Mouse (Mus musculus): ENCODE measurements at regions not wholly inside any gene's neighbourhood (a gene's known extent, or its start where the extent isn't known, plus 50 kb on each side); places are given as distances from the start of the nearest gene placed in this dataset.

GRCm38 (mm10) chr16:78237641-78238051, 63.6 kb upstream of the Cxadr start:
- Histone ChIP-seq H3K27me3 (ENCODE audit: control insufficient read depth in 1 of 2, insufficient read depth in 2 of 2, low read length in 2 of 2) (no peaks in the 10 kb centered on the region), H3K27ac (ENCODE audit: control insufficient read depth, low read depth, low read length) (no peak overlapping the region), H3K4me3 (ENCODE audit: control insufficient read depth in 1 of 2, insufficient read depth in 1 of 2, low read depth in 2 of 2, low read length in 2 of 2) (no peak overlapping the region), H3K36me3 (ENCODE audit: control insufficient read depth in 1 of 2, insufficient read depth in 2 of 2, low read length in 2 of 2) (no peaks in the 10 kb centered on the region), H3K79me2 (ENCODE audit: control insufficient read depth, insufficient read depth, low read length, poor library complexity) (no peaks in the 10 kb centered on the region), H3K4me1 (ENCODE audit: control insufficient read depth in 1 of 2, insufficient read depth in 2 of 2, low read length in 2 of 2) (no peaks in the 10 kb centered on the region), H3K9ac (ENCODE audit: control insufficient read depth, low read depth, low read length, poor library complexity, severe bottlenecking) (no peak overlapping the region), H3K9me3 (replicated peaks; ENCODE audit: insufficient read depth, low read length) (no peaks in the 10 kb centered on the region)
- no peak for TF ChIP-seq KAT2A (conservative IDR thresholded peaks at IDR 0.05; ENCODE audit: low read depth, low read length)
- no peak for TF ChIP-seq TCF12 (IDR thresholded peaks at IDR 0.05; ENCODE audit: low read depth, low read length)
- TF ChIP-seq ZMIZ1 (IDR thresholded peaks at IDR 0.05; ENCODE audit: low read depth, low read length), result no peak
- no peak for DNase-seq (ENCODE audit: low read depth, low spot score)

GRCm38 (mm10) chr16:78236746-78237640, 64.3 kb upstream of the Cxadr start:
- H3K4me3 ChIP-seq (ENCODE audit: control insufficient read depth in 1 of 2, insufficient read depth in 1 of 2, low read depth in 2 of 2, low read length in 2 of 2), result no peak overlapping the region
- DNase-seq (ENCODE audit: low read depth, low spot score), result no peak

GRCm38 (mm10) chr16:78232205-78232604, 69.1 kb upstream of the Cxadr start:
- Histone ChIP-seq H3K36me3 (ENCODE audit: control insufficient read depth in 1 of 2, insufficient read depth in 2 of 2, low read length in 2 of 2) (no peaks in the 10 kb centered on the region), H3K79me2 (ENCODE audit: control insufficient read depth, insufficient read depth, low read length, poor library complexity) (no peaks in the 10 kb centered on the region), H3K4me1 (ENCODE audit: control insufficient read depth in 1 of 2, insufficient read depth in 2 of 2, low read length in 2 of 2) (no peaks in the 10 kb centered on the region), H3K27ac (ENCODE audit: control insufficient read depth, low read depth, low read length) (no peak overlapping the region), H3K9me3 (replicated peaks; ENCODE audit: insufficient read depth, low read length) (no peaks in the 10 kb centered on the region), H3K27me3 (ENCODE audit: control insufficient read depth in 1 of 2, insufficient read depth in 2 of 2, low read length in 2 of 2) (no peaks in the 10 kb centered on the region), H3K4me3 (ENCODE audit: control insufficient read depth in 1 of 2, insufficient read depth in 1 of 2, low read depth in 2 of 2, low read length in 2 of 2) (no peak overlapping the region), H3K9ac (ENCODE audit: control insufficient read depth, low read depth, low read length, poor library complexity, severe bottlenecking) (no peak overlapping the region)
- no peak for DNase-seq (ENCODE audit: low read depth, low spot score)
- TF ChIP-seq EP300 (IDR thresholded peaks at IDR 0.05; ENCODE audit: low read depth in 1 of 2, low read length in 2 of 2) (no peak), BHLHE40 (IDR thresholded peaks at IDR 0.05; ENCODE audit: borderline replicate concordance, low read depth, low read length) (no peak), MEF2A (IDR thresholded peaks at IDR 0.05; ENCODE audit: extremely low read depth, insufficient replicate concordance, low read depth, low read length, poor library complexity, severe bottlenecking) (no peak), USF1 (IDR thresholded peaks at IDR 0.05; ENCODE audit: low read depth, low read length) (no peak), ZC3H11A (IDR thresholded peaks at IDR 0.05; ENCODE audit: low read depth, low read length) (no peak), POLR2AphosphoS5 (IDR thresholded peaks at IDR 0.05; ENCODE audit: borderline replicate concordance, low read depth, low read length) (no peak), MYC (IDR thresholded peaks at IDR 0.05; ENCODE audit: low read depth, low read length) (no peak), GABPA (IDR thresholded peaks at IDR 0.05; ENCODE audit: low read depth, low read length) (no peak), UBTF (IDR thresholded peaks at IDR 0.05; ENCODE audit: borderline replicate concordance, insufficient read depth, low read depth, low read length) (no peak), RAD21 (IDR thresholded peaks at IDR 0.05; ENCODE audit: low read depth, low read length) (no peak), RCOR1 (IDR thresholded peaks at IDR 0.05; ENCODE audit: low read depth, low read length) (no peak), USF2 (IDR thresholded peaks at IDR 0.05; ENCODE audit: borderline replicate concordance in 1 of 2, insufficient read depth in 1 of 2, low read depth in 1 of 2, low read length in 2 of 2) (no peak), HCFC1 (IDR thresholded peaks at IDR 0.05; ENCODE audit: low read depth, low read length) (no peak), JUND (IDR thresholded peaks at IDR 0.05; ENCODE audit: low read depth, low read length) (no peak), MAZ (IDR thresholded peaks at IDR 0.05; ENCODE audit: low read depth, low read length) (no peak), MYB (IDR thresholded peaks at IDR 0.05; ENCODE audit: low read depth, low read length) (no peak), CTCF (IDR thresholded peaks at IDR 0.05 in 2 of 3, conservative IDR thresholded peaks at IDR 0.05 in 1 of 3; ENCODE audit: control insufficient read depth in 1 of 3, insufficient read depth in 1 of 3, low read depth in 2 of 3, low read length in 3 of 3, poor library complexity in 1 of 3, severe bottlenecking in 1 of 3) (no peak), ZNF384 (IDR thresholded peaks at IDR 0.05; ENCODE audit: low read depth, low read length) (no peak), ETS1 (IDR thresholded peaks at IDR 0.05; ENCODE audit: low read depth, low read length) (no peak)

More at GRCm38 (mm10) chr16:78236746-78237640, 64.3 kb upstream of the Cxadr start:
- no peaks in the 10 kb centered on the region for H3K36me3 ChIP-seq (ENCODE audit: control insufficient read depth in 1 of 2, insufficient read depth in 2 of 2, low read length in 2 of 2)
- no peak overlapping the region for H3K27ac ChIP-seq (ENCODE audit: control insufficient read depth, low read depth, low read length)
- peak; percentile 80; the same call in 1 of the 2 replicates for TF ChIP-seq MAFK (IDR thresholded peaks at IDR 0.05; ENCODE audit: borderline replicate concordance, low read depth, low read length)
- TF ChIP-seq NELFE (IDR thresholded peaks at IDR 0.05; ENCODE audit: low read depth, low read length), result no peak
- no peak for TF ChIP-seq GATA1 (IDR thresholded peaks at IDR 0.05; ENCODE audit: low read depth, low read length)
- H3K9me3 ChIP-seq (replicated peaks; ENCODE audit: insufficient read depth, low read length), result no peaks in the 10 kb centered on the region
- H3K27me3 ChIP-seq (ENCODE audit: control insufficient read depth in 1 of 2, insufficient read depth in 2 of 2, low read length in 2 of 2), result no peaks in the 10 kb centered on the region
- no peaks in the 10 kb centered on the region for H3K79me2 ChIP-seq (ENCODE audit: control insufficient read depth, insufficient read depth, low read length, poor library complexity)
- H3K4me1 ChIP-seq (ENCODE audit: control insufficient read depth in 1 of 2, insufficient read depth in 2 of 2, low read length in 2 of 2), result no peaks in the 10 kb centered on the region
- H3K9ac ChIP-seq (ENCODE audit: control insufficient read depth, low read depth, low read length, poor library complexity, severe bottlenecking), result no peak overlapping the region
